Mouse (Mus musculus): ENCODE results near the gene Zbtb20.

Gene Zbtb20

DNA sequence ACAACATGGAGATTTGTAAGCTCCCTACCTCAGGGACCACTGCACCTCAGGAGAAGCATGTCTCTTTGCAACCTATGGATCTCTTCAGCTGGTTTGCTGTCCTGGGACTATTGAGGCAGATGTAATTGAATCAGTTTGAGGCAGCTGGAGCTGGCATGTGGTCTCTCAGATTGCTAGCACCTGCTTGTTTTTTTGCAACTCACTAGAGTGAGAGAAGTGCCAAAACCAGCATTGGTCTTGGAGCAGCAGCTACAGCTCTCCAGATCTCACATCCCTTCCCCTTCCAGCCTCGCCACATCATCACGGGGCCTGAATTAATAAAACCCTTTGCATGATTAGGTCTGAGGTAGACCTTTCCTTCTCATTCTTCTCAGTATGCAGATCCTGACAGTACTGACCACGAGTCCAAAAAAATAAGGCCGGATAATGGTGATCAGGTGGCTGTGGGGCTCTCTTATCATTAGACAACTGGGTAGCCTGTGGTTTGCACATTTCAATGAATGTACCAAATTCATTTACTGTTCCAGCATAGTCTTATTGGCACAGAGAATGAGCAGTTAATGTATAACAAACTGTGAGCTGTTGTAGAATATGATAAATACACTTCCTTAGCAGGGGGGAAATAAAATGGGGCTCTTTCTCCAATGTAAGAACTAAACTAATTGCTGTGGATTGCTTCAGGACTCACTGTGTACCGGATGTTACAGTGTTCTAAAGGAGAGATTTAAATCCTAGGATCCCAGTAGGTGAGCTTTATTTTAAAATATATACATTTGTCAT lies 205.4 kb downstream of the Zbtb20 start:
- no peak for DNase-seq

DNA sequence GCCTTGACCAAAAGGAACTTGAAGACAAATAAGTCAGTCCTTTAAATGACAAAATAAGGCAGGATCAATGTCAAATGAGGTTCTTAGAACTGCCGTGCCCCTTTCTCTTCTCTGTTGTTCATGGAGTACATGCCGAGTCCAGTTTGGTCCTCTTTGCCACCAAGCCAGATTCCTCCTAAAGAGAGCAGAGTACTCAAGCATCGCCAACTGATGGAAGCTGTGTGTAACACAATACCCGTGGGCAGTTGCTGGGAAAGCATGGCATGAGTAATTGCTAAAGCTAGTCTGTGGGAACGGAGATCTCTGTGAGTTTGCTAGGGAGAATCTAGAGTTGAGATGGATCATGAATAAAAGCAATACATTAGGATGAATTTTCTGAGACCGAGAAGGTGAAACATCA lies 206.3 kb downstream of the Zbtb20 start:
- DNase-seq = no peak

DNA sequence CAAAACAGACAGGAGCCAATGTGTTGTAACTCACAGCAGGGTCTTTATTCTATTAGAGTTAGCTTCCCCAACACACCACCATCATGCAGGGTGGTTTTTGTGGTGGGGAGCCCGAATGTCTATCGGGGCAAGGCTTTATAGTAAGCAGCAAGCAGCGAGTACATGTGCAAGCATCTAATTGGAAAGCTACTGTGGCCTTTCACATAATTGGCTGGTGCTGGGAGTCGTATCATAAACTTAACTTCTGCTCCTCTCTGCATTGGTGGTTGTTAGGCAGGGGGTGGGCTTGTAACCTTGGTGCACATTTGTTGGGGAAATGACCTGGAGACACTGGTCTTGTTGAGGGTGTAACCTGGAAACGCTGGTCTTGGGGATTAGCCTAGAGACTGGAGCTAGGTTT lies 207.1 kb downstream of the Zbtb20 start:
- DNase-seq = no peak

DNA sequence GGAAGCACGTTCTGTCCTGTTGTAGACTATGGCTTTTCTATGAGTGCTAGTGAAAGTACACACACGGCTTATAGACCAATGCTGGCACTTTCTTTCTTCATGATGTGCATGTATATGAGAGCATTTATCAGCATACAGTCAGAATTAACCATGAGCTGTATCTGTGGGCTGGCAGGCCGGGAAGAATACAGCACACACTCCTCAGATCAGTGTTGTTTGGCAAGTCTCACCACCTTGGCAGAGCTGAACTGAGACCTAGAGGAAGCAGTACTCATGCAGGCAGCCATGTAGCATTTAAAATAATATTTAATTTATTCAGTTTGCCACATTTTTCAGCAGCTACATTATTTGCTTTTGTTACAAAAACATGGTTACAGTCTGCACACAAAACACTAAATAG lies 214.5 kb downstream of the Zbtb20 start:
- DNase-seq = no peak

DNA sequence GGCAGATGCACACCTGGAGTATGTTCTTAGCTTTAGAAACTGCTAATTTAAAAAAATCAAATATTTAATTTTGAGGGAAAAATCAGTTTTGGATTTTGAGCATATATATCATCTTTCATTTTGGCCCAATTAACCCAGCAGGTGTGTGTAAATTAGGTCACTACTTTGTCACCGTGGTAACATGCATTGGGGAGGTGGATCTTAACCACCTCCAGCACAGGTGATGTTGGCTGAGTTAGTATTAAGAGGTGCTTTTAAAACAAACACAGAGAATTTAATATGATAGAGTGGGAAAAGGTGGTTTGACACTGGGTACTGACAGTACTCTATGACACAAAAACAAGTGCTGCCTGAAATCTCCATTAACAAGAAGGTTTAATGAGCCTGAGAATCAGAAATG lies 218.5 kb downstream of the Zbtb20 start:
- no peak for DNase-seq

DNA sequence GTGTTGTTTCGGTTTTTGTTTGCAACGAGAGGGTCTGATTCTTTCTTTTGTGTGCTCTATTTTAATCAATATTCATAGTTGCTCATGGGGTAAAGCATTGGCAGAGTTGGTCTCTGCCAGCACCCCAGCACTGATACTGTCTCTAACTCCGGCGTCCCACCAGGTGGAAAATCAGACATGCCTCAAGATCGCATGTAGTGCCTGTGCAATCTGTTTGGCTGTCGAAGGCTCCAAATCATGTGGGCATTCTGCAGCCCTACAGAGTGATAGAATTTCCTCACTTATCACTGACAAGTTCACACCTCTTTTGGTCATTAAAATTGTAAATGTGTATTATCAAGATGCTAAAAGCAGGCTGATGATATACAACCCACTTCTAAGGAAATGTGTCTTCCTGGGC lies 219.1 kb downstream of the Zbtb20 start:
- no peak for DNase-seq

DNA sequence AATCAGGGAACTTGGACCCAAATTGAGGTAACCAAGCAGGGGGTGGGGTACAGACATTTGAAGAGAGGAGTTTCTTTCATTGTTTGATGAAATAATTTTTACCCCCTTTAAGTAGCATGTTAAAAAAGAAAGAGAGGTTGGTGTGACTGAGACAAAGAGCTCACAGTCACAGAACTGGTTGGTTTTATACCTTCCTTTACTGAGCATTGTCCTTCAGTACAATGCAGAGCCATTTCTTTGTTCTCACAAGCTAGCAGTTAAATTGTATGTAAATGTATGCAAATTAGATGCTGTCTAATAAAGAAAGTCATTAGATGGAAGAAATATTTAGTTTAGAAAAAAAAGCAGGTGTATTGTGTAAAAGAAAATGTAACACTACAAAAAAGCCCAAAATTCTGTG lies 220.4 kb downstream of the Zbtb20 start:
- DNase-seq = no peak

DNA sequence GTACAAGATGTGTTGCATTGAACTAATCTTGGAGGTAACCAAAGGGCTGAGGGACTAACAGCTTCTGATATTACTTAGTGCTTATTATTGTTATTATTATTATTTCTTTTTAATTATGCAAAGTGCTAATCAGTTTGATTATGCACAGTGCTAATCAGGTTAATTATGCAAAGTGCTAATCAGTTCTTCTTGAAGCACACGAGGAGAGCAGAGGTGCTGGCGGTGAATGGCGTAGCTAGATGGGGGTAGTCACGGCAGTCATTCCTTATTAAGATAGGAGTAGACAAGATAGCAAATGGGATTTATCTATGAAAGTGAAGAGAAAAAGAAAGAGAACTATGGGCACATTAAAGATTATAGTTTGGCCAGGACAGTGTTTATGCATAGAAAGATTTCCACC lies 222.5 kb downstream of the Zbtb20 start:
- DNase-seq = no peak

DNA sequence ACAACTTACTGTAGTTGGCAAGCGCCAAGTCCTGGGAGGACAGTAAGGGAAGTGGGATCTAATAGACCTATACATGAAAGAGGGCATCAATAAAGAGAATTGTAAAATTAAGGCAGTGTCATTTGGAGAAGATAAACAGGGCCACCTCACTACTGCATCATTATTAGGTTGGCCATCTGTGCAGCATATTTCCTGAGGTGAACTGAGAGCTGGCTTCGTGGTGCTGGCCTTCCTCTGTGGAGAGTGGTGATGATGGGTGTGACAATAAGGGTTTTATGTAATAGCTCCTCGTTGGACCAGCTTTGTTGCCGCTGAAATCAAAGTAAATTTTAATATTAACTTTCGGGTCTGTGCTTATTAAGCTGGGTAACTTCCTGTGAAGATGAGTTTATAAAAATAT lies 223.0 kb downstream of the Zbtb20 start:
- no peak for DNase-seq

DNA sequence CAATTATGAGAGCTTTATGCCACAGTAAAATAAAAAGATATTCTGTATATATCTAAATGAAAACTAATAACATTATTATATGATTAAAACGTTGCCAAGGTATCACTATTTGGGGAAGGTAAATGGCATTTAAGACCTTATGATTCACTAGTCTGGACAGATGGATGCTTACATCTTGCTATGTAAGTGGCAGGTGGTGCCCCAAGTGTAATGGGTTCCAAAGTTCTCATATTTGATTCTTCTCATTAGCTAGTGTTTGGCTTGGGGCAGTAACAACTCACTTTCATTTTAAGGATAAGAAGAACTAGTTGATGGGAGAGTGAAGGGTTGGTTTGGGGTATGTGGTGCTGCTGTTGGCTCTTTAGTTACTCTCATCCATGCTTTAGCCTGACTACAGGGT lies 235.6 kb downstream of the Zbtb20 start:
- DNase-seq = no peak

DNA sequence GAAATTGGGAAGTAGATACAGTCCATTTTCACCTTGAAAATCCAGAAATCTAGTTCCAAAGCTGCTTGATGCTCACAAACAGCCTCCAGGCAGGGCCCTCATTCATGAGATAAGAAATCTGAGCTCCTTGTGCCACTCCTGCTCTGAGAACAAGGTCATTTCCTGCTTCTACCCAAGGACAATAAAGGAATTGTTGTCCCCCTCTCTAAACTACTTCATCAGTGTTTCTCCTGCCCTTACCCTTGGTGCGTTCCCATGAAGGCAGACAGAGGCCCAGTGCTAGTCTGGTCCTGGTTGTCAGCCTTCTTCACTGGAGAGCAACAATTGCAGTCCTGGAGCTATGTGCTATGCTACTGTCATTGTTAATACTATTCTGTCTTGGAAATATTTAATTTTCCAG lies 238.3 kb downstream of the Zbtb20 start:
- DNase-seq = no peak

DNA sequence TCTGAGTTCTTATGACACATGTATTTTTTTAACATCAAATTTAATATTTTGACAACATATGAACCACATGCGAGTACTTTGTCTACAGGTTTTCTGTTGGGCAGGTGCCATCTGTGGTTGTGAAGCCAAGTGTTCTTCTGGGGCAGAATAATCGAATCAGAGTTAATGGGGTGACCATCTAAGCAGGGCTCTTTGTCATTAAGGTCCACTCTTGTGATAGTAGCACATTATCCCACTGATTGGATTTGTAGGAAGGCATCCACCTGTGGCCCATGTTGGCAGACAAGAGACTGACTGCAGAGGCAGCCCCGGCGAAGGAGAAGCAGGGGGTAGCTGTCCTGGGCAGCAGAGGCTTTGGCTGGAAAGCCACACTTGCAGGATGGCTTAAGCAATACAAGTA lies 254.3 kb downstream of the Zbtb20 start:
- DNase-seq = no peak

DNA sequence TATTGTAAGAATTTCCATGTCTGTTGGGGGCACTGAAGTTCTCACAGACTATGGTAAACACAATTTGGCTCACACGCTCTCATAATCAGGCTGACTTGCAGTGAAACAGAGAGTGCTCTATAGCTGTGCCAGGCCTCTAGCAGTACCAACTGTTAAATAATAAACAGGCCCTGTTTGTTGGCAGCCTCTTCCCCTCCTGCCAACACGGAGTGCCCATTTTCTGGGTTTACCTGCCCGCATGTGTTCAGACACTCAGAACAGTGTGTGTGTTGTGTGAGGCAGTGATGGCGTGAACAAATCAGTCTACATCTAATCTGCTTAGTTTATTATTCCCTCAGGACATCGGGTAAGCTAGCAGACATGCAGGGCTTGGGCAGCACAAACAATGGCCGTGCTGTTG lies 254.9 kb downstream of the Zbtb20 start:
- DNase-seq = no peak

DNA sequence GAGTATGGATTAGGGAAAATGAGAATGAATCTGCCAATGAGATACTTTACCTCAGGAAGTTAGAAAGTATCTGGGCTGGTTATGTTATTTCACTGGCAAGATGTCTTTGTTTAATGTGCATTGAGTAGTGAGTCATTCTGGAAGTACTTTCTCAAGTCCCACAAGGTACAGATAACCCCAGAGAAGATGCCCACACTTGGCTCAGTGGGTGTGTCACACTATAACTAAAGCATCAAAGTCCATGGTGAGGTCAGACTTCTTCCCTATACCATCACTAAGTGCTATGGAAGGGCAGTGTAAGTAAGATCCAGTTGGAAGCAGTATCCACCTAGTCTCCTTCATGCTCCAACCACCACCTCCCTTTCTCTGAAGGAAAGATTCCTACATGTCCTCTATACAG lies 255.4 kb downstream of the Zbtb20 start:
- no peak for DNase-seq

DNA sequence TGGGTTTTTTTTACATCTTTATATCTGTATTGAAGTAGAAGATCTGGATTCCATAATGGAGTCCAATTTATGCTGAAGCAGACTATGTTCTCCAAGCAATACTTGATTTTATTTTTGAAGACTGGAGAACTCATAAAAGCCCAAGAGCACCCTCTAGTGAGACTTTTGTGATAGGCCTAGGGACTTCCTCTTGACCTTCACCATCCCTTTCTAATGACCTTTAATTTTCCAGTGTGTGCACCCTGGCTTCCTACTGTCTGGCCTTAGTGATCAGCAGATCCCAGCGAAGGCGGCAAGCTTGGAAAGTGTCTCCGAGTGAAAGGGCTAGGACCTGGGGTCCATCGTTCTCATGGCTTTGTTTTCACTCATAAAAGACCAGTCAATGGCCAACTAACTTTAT lies 292.8 kb downstream of the Zbtb20 start:
- DNase-seq = no peak

DNA sequence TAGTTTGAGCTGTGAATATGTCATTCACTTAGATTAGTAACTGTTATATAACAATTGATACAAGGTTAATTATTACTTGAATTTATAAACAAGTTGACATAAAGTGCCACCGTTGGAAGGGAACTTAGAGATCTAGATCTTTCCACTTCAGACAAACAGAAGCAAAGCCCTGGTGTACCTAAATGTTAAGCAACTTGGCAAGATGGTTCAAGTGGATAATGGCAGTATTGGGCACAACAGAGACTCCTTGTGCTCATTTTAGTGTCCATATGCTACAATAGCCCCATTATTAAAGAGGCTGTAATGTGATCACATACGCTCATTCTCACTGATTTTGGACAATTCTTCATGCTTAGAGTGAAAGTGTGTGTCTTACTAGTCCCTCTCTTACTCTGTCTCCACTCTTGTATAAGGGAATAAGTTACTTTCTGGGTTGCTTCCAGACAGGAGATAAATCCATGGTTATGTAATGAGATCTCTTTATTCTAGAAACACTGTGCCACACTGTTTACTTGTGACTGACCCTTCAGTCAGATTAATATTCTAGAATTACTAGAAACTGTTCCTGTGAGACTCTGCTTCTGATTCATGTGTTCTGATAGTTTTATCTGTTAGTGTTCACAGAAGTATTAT lies 293.7 kb downstream of the Zbtb20 start:
- DNase-seq = no peak

DNA sequence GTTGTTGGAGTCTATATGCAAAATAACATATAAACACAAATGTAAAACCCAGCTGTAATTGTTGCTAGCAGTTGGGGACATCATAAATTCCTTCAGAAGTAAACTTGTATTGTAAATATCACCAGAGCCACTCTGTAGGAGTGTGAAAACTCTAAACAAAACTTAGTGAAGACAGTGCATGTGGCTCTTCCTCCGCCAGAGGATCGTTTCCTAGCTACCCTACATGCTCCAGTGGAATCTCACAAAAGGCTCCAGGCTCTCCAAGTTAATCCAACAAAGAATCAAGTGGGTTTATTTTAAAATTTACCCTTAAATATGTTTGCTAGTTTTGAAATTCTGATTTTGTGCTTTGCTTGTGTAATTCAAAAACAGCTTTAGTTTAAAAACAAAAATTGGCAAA lies 296.5 kb downstream of the Zbtb20 start:
- DNase-seq = no peak

DNA sequence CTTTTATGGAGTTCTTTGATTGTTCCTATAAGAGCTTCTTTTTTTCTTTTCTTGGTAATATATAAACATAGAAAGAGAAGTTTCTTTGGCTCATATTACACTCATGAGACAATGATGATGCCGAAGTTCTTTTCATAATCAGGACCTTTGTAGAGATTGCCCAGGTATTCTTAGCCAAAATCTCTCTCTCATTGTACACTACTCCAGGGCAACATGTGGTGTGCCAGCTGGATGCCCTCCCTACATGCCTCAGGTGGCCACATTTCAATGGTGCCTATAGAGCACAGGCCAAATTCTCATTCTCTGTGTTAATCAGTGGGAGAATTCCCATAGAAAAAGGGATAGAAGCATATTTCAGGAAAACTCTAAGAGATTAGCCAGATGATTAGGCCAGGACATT lies 297.2 kb downstream of the Zbtb20 start:
- DNase-seq = no peak

DNA sequence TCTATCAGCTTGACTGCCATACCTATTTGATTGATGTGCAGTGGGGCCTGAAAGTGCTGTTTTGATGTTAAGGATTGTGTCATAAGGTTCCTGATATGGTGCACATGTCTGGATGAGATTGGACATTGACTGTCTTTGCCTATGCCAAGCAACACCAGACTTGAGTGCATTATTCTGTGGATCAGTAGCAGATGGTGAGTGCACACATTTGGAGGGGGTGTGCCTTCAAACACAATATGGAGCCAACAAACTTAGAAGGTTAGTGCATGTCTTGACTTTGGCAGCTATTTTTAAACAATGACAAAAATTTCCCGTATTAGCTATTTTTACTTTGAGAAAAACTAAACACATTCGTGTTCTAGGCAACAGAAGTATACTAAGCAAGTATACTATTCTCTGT lies 299.1 kb downstream of the Zbtb20 start:
- no peak for DNase-seq

DNA sequence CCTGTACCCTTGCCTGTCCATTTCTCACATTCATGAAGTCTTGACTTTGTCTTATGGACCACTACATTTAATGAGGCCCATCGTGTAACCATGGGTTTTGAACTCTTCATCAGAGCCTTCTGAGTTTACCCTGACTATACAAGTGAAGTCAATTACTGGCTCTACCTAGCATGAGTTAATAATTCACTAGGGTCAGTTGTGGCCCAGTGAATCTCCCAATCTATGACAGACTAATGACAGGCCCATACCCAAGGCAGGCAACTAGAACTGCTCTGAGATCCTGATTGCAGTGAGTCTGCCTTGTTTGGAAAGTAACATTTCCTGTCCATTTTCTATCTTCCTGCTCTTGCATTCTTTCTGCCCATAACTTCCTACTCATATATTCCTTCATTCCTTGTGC lies 305.4 kb downstream of the Zbtb20 start:
- DNase-seq = no peak

DNA sequence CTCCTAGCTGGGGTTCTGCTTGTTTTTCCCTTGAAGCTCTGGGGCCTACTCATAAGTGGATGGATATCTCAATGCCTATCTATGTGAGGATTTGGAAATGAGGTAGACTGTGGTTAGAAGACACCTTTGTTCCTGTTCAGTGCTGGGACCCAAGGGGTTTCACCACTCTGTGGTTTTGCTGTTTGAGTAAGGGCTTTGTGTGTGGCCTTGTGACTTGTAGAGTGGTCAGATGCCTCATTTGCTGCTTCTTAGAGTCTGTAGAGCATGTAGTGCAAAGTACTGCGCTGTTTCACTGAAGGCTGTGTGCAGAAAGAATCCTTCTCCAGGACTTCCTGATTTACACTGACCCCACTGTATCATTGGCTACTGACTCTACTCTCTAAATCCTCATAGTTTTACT lies 314.7 kb downstream of the Zbtb20 start:
- DNase-seq = no peak

DNA sequence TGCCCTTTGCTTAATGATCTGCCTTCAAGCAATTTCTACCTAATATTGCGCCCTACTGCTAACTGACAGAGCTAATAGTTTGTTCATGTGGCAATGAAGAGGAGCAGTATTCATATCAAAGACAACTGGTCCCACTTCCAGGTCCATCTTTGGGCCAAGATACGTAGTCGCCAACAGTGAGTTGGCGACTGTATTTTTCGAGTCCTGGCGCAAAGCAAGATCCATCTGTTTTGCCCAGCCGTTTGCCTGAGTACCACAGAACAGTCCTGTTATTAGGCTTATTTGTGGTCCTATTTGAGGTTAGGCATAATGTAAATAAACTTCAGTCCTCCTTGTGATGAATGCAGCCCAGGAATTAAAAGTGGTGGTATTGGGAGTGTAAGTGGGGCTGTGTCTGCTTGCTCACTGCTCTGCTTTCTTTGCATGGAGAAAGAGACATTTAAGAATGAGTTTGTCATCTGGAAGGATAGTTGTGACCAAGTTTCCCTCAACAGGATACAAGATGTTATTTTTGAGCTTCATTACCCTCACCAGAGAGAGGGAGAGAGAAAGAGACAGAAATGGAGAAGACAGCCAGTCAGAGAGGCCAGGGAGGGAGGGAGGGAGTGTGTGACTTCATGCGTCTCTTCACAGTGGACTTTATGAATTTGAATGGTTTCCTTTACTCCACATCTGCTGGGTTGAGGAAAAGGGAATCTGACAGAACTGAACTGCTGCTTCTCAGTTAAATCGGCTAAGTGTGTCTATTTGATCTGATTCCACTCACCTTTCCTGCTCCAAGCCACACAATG lies 315.6 kb downstream of the Zbtb20 start:
- no peak for DNase-seq

DNA sequence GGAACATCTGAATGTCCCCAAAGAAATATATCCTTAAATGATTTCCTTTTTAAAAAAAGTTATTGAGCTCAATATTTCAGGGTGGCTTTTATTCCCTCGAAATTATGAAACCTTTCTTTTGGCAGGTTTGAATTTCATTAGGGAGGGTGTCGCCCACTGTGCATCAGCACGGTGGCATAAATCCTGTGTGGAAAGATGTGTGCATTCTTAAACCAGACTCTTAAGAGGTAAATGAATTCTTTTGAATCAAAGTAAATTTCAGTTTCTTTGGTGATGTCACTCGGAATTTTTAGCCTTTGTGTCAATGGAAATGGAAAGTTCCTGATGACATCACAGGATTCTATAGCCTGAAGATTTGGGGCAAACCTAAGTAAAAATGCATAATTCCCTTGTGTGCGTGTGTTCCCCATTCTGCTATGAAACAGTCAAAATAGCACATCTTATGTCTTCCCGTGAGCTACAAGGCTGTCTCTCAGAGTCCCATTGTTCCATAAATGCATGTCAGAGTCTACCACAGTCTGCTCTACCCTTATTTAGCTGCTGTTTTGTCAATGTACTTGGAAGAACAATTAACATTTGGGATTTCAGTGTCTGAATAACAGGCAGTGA lies 318.1 kb downstream of the Zbtb20 start:
- DNase-seq = no peak
